Mouse (Mus musculus): Measurements from ENCODE around the gene Etv2. TPM values are rescaled to one million over a fixed set of nuclear protein-coding genes. Genes with fewer than 3 reads are reported as not detected.

Gene Etv2
- polyA plus RNA-seq (2012; rRNA removed), result 0.03 TPM in 1 of 2 replicates, not detected in the other

GRCm38 (mm10) chr7:30635752-30636151 lies at the start of gene Etv2:
TSS of gene Etv2 (minus strand) at chr7:30635852.

GRCm38 (mm10) chr7:30671480-30671879 lies 35.8 kb upstream of the Etv2 start, which contains the start of gene Pmis2:
TSS of gene Pmis2 (minus strand) at chr7:30671605.

DNA sequence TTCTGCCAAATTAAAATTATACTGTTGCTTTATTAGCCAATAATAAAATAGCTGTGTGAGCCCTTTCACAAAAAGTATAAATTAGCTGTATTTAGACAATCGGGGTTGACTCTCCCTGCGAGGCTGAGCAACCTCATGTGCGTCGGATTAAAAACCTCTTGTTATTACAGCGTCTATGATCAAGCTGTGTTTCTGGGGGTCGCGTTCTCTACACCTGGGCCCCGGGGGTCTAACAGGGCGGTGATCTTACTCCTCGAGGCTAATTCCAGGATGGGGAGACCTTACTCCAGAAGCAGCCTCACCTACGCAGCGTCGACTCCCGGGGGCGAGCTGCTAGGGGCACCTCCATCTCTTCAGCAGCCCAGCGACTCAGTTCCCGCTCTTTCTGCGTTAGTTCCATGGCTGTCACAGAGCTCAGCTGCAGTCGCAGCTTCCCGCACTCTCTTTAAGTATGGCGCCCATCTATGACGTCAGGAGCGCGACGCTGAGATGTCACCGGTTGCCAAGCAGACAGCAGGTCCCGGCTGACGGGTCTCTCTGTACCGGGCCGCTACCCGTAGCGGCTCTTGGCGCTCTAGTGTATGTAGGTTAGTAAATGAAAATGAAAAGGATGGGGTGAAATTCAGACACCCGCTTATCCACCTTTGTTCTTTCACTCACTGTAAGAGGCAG lies 29.0 kb upstream of the Etv2 start, which contains the start of gene Haus5:
Haus5 (minus strand) TSS at position 466 of the 672 bp plus-strand sequence.

GRCm38 (mm10) chr7:30649591-30650540 lies 14.2 kb upstream of the Etv2 start, which contains the start of gene Rbm42:
TSS of gene Rbm42 (minus strand) at chr7:30650317.

DNA sequence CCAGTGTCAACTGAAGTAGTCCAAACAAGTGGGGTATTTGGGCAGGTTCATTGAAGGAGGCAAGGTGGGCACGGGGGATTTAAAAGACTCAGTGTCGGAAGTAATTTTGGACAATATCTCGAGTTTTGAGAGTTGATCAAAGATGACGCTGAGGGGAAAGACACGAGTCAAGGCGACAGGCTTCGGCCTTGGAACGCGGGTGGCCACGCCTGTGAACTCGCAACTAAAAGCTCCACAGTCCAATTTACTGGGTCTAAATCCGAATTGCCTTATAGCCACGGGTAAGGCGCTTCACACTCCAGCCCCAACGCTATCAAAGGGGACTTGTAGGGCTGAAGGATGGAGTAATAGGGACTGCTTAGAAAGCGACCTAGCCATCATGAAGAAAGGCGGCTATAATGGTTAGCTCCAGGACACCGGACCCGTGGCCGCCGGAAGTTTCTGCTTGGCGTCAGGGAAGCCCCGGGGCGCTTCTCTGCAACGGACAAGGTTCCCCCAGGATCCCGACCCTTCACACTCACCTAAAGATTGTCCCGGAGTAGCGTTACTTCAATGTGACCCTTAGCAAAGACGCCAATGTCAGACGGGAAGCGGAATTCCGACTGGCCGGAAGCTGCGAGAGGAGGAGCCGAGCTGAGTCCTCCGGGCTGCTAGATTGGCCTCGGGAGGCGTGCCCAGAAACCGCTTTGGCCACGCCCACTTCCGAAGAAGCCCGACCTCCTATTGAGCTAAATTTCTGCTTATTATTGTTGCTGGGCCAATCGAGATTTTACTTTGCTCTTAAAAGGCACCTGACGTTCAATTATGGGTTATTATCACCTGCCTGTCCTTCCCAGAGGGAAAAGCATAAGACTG lies 9.9 kb downstream of the Etv2 start, which contains the start of gene Cox6b1:
Cox6b1 (minus strand) TSS at position 622 of the 855 bp plus-strand sequence.

DNA sequence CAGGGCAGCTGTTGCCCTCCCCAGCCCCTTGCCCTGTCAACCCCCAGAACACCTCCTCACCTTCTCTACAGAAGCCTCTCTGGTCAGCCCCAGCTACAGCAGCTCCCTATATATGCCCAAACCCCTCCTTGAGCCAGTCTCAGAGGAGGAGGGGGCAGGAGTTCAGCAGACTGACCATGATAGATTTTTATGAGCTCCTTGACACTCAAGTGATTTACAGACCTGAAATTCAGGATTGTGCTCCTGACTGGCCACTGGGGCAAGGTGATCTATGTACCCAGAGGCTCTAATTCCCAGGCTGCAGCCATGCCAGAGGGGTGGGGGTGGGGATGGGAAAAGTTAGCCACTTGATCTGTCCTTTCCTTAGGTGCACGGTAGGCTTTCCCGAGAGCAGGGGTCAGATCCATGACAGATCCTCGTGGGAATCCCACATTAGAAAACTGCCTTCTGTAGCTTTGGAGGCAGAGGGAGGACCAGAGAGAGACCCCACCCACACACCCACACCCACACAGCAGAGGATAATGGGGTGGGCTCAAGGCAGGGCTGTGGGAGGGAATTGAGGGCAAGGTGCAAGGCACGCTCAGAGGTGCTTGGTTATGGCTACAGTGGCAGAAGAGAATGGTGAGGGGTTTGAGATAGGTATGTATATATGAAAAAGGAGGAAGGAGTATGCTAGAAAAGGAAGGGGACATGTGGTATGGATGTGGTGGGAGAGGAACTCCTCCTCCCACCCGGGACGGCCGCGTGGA lies 22.8 kb downstream of the Etv2 start, which contains the start of gene Upk1a:
Upk1a (minus strand) TSS at position 194 of the 749 bp plus-strand sequence.

DNA sequence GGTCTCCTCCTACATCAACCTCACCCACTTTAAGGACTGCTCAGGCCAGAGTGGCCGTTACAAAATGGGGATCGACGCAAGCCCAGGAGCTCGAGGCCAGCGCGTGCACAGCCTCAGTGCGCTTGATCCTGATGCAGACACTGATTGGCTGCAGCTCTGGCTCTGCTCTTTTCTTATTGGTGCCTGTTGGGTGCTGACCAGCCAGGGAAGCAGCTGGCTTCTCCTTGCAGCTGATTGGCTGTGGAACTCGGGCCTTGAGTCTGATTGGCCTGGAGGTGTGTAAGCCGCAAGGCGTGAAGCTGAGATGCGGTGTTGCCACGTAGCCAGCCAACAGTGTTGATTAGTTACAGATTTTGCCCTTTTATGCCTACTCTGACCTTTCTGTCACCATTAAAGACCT lies 36.9 kb downstream of the Etv2 start, which contains the start of gene Zbtb32:
Zbtb32 (minus strand) TSS at position 124 of the 400 bp plus-strand sequence.

DNA sequence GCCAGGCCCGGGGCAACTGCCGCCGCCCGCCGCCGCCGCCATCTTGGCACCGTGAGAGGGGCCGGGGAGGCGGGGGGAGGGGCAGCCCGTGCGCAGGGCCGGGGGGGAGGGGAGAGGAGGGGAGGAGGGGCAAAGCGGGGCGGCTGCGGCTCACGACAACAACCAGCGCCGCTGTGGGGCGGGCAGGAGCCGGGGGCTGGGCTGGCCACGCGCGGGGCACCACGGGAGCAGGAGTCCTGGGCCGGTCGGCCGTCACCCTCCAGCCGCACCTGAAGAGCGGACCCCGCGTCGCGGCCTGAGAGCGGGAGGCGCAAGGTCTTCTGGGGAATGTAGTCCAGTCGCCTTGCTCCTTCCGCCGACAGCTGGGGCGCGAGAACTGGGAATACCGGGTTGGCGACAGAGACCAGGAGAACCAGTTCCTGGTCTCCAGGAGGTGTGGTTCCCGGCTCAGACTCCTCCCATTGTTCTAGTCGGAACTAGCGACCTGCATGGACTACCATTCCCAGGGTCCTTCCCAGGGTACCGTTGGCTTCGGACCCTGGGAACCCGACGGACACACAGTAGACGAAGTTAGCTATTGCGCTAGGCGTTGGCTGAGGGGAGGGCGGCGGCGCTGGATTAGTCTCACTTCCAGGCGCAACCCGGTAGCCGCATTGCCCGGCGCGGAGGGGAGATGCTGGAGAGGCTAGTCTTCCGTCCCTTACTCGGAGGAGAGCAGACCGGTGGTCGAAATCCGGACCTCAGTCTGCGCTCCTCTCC lies 46.8 kb downstream of the Etv2 start, which contains the start of gene Kmt2b:
Kmt2b (minus strand) TSS at position 51 of the 759 bp plus-strand sequence.

Other genes with a start within 250 kb of the Etv2 start
- gene Tyrobp, start 222.1 kb downstream of the Etv2 start, polyA plus RNA-seq (2012; rRNA removed), result 65.2 and 83.0 TPM in 2 replicates
- gene Hcst, start 216.0 kb downstream of the Etv2 start, polyA plus RNA-seq (2012; rRNA removed), result 2.0 and 2.7 TPM in 2 replicates
- 0.76 and 1.2 TPM in 2 replicates for gene Nfkbid, start 214.1 kb downstream of the Etv2 start, polyA plus RNA-seq (2012; rRNA removed)
- 2.6 and 3.0 TPM in 2 replicates for gene Aplp1, start 190.3 kb downstream of the Etv2 start, polyA plus RNA-seq (2012; rRNA removed)
- gene Kirrel2, start 178.2 kb downstream of the Etv2 start, polyA plus RNA-seq (2012; rRNA removed), result 0.06 and 0.09 TPM in 2 replicates
- gene Nphs1, start 177.5 kb downstream of the Etv2 start, polyA plus RNA-seq (2012; rRNA removed), result 0.06 and 0.07 TPM in 2 replicates
- 40.2 and 47.9 TPM in 2 replicates for gene Prodh2, start 142.2 kb downstream of the Etv2 start, polyA plus RNA-seq (2012; rRNA removed)
- gene Arhgap33, start 100.8 kb downstream of the Etv2 start, polyA plus RNA-seq (2012; rRNA removed), result 5.9 and 7.3 TPM in 2 replicates
- 3.4 and 3.7 TPM in 2 replicates for gene Hspb6, start 83.7 kb downstream of the Etv2 start, polyA plus RNA-seq (2012; rRNA removed)
- gene Proser3, start 83.6 kb downstream of the Etv2 start, polyA plus RNA-seq (2012; rRNA removed), result 5.0 and 6.7 TPM in 2 replicates
- gene Lin37, start 76.0 kb downstream of the Etv2 start, polyA plus RNA-seq (2012; rRNA removed), result 14.5 and 16.8 TPM in 2 replicates
- 30.3 and 31.5 TPM in 2 replicates for gene U2af1l4, start 72.6 kb downstream of the Etv2 start, polyA plus RNA-seq (2012; rRNA removed)
- 1.0 and 1.8 TPM in 2 replicates for gene Gm49396, start 72.5 kb downstream of the Etv2 start, polyA plus RNA-seq (2012; rRNA removed)
- gene Psenen, start 72.2 kb downstream of the Etv2 start, polyA plus RNA-seq (2012; rRNA removed), result 52.6 and 62.2 TPM in 2 replicates
- gene Igflr1, start 70.4 kb downstream of the Etv2 start, polyA plus RNA-seq (2012; rRNA removed), result 1.6 and 1.8 TPM in 2 replicates
- gene Kmt2b, start 47.1 kb downstream of the Etv2 start, polyA plus RNA-seq (2012; rRNA removed), result 9.7 and 11.2 TPM in 2 replicates
- 0.03 and 0.09 TPM in 2 replicates for gene Zbtb32, start 36.9 kb downstream of the Etv2 start, polyA plus RNA-seq (2012; rRNA removed)
- gene Upk1a, start 23.0 kb downstream of the Etv2 start, polyA plus RNA-seq (2012; rRNA removed), result 0.21 and 0.71 TPM in 2 replicates
- gene Cox6b1, start 9.7 kb downstream of the Etv2 start, polyA plus RNA-seq (2012; rRNA removed), result 430 and 478 TPM in 2 replicates
- gene Rbm42, start 14.5 kb upstream of the Etv2 start, polyA plus RNA-seq (2012; rRNA removed), result 21.9 and 25.1 TPM in 2 replicates
- gene Haus5, start 29.1 kb upstream of the Etv2 start, polyA plus RNA-seq (2012; rRNA removed), result 24.1 and 28.2 TPM in 2 replicates
- gene Pmis2, start 35.8 kb upstream of the Etv2 start, polyA plus RNA-seq (2012; rRNA removed), result not detected in 2 replicates
- 0.09 and 0.21 TPM in 2 replicates for gene 2200002J24Rik, start 63.1 kb upstream of the Etv2 start, polyA plus RNA-seq (2012; rRNA removed)
- gene Atp4a, start 76.4 kb upstream of the Etv2 start, polyA plus RNA-seq (2012; rRNA removed), result 0.74 and 0.90 TPM in 2 replicates
- 56.5 and 63.8 TPM in 2 replicates for gene Tmem147, start 93.7 kb upstream of the Etv2 start, polyA plus RNA-seq (2012; rRNA removed)
- gene Gapdhs, start 107.8 kb upstream of the Etv2 start, polyA plus RNA-seq (2012; rRNA removed), result not detected in 2 replicates
- 0.61 and 0.74 TPM in 2 replicates for gene Sbsn, start 115.6 kb upstream of the Etv2 start, polyA plus RNA-seq (2012; rRNA removed)
- gene Dmkn, start 127.9 kb upstream of the Etv2 start, polyA plus RNA-seq (2012; rRNA removed), result 0.16 and 0.25 TPM in 2 replicates
- 0.20 TPM in 1 of 2 replicates, not detected in the other for gene Krtdap, start 152.0 kb upstream of the Etv2 start, polyA plus RNA-seq (2012; rRNA removed)
- 0.31 and 0.33 TPM in 2 replicates for gene Ffar2, start 187.9 kb upstream of the Etv2 start, polyA plus RNA-seq (2012; rRNA removed)
- gene Ffar3, start 220.3 kb upstream of the Etv2 start, polyA plus RNA-seq (2012; rRNA removed), result not detected in 2 replicates
- not detected in 2 replicates for gene Ffar1, start 225.7 kb upstream of the Etv2 start, polyA plus RNA-seq (2012; rRNA removed)
- gene Cd22, start 244.5 kb upstream of the Etv2 start, polyA plus RNA-seq (2012; rRNA removed), result 0.23 and 0.37 TPM in 2 replicates